Mouse (Mus musculus) heart, embryonic 10.5 days (tissue): ENCODE results near the gene Akirin1. TPM values are rescaled to one million over a fixed set of nuclear protein-coding genes. Genes with fewer than 3 reads are reported as not detected.

Source experiments
- DNase-seq: peaks from one replicate; pipeline ENCODE4 v3.0.0-alpha.2; 2017; ENCODE audit warnings: low spot score
- H3K27ac ChIP-seq: fragments of 300-500 bp; sonication (generic); 2 replicates; pipeline ENCODE4 v1.5.1; 2016; ENCODE audit warnings: mild to moderate bottlenecking
- H3K27me3 ChIP-seq: fragments of 300-500 bp; sonication (generic); 2 replicates; pipeline ENCODE4 v1.6.1; 2016; ENCODE audit warnings: mild to moderate bottlenecking; ENCODE audit not compliant: poor library complexity, insufficient read depth, severe bottlenecking
- H3K36me3 ChIP-seq: fragments of 300-500 bp; sonication (generic); 2 replicates; pipeline ENCODE4 v1.6.1; 2016; ENCODE audit warnings: mild to moderate bottlenecking, moderate library complexity
- H3K4me1 ChIP-seq: fragments of 300-500 bp; sonication (generic); 2 replicates; pipeline ENCODE4 v1.6.1; 2016; ENCODE audit warnings: mild to moderate bottlenecking
- H3K4me3 ChIP-seq: fragments of 300-500 bp; sonication (generic); 2 replicates; pipeline ENCODE4 v1.5.1; 2016; ENCODE audit warnings: mild to moderate bottlenecking, moderate library complexity
- H3K9me3 ChIP-seq: fragments of 300-500 bp; sonication (generic); 2 replicates; pipeline ENCODE4 v1.6.1; 2016; ENCODE audit warnings: mild to moderate bottlenecking, moderate library complexity
- WGBS: fragments of 180-500 bp; shearing (Covaris S2); methylation state at CpG from one replicate; pipeline ENCODE4 v1.1.7; 2016; 5-methylcytosine and 5-hydroxymethylcytosine counted together
- polyA plus RNA-seq: library from polyadenylated mRNA; unstranded; fragments of >200 nt; fragmentation: Nextera tagmentation; extraction: Ambion mirVana; gene quantifications from 2 replicates; pipeline ENCODE4 v1.2.1, GENCODE M21; 2016

The Akirin1 gene
- polyA plus RNA-seq, 1 experiment from 2014 or later, result 58.5 TPM

DNA sequence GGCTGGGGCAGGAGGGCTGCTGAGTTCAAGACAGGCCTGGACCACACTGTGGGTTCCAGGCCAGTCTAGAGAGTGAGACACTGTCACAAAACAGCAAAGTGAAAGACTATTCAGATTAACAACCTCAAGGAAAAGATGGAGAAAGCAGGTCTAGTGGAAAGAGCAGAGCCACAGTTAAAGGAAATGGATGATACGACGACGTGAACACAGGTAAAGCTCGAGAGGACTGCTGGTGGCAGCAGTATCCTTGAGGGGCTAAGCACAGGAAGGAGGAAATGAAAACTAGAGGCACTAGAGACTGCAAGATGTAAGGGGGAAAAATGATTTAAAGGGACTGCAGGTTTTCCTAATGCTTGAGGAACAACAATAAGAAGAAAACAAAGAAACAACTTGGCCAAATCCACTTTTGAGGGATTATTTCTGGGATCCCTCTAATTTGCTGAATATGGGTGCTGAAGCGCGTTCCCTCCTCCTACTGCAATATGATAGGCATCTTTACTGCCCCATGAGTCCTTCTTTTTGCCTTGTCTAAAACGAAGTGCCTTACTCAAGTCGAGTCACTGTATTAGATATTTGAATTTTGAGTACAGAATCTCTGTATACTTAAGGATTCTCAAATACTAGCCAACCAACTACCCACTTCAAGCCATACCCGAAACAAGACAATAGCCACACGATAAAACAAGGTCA lies 1.3 kb downstream of the Akirin1 start:
- H3K27ac ChIP-seq, result peak overlapping the region; percentile 92
- no peaks in the 10 kb centered on the region for H3K9me3 ChIP-seq
- H3K4me3 ChIP-seq, result peak overlapping the region; percentile 83
- 17% methylated on average over 10 of the region's 10 CpGs for WGBS
- H3K36me3 ChIP-seq, result no peaks in the 10 kb centered on the region
- H3K4me1 ChIP-seq, result peaks cover 7% of the 10 kb centered on the region
- no peak for DNase-seq
- H3K27me3 ChIP-seq, result no peaks in the 10 kb centered on the region

- Histone ChIP-seq H3K27me3 (no peaks in the 10 kb centered on the region), H3K27ac (no peak overlapping the region), H3K9me3 (no peaks in the 10 kb centered on the region), H3K4me1 (peaks cover 7% of the 10 kb centered on the region), H3K36me3 (peaks cover 27% of the 10 kb centered on the region), H3K4me3 (no peak overlapping the region)
- 93% methylated on average over 4 of the region's 4 CpGs for WGBS
- no peak for DNase-seq
These were observed 4.8 kb downstream of the Akirin1 start for GRCm38 (mm10) chr4:123745221-123745775.

- 77% methylated on average over 1 of the region's 1 CpGs for WGBS
- no peaks in the 10 kb centered on the region for H3K27me3 ChIP-seq
- no peak overlapping the region for H3K4me3 ChIP-seq
- no peak for DNase-seq
- no peaks in the 10 kb centered on the region for H3K9me3 ChIP-seq
- no peaks in the 10 kb centered on the region for H3K4me1 ChIP-seq
- peaks cover 51% of the 10 kb centered on the region for H3K36me3 ChIP-seq
- H3K27ac ChIP-seq, result no peak overlapping the region
These were observed 7.3 kb downstream of the Akirin1 start for GRCm38 (mm10) chr4:123742891-123743290.

DNA sequence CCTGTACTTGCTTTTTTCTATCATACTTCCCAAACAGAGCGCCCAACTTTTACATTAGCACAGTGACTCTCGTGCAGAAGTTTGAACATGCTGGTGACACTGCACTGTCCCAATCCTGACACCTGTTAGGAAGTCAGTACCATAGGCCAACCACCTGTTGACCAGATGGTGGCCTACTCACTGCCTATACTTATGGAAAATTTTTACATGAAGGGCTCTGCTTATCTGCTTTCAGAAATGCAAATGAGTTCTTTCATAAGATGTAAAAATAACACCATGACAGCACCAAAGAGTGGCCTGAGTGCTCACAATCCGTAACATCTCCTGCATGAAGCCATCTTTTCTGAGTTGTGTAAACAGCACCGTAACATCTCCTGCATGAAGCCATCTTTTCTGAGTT lies 11.4 kb downstream of the Akirin1 start:
- H3K9me3 ChIP-seq, result no peaks in the 10 kb centered on the region
- no peaks in the 10 kb centered on the region for H3K4me1 ChIP-seq
- peaks cover 75% of the 10 kb centered on the region for H3K36me3 ChIP-seq
- H3K27ac ChIP-seq, result no peak overlapping the region
- 92% methylated on average over 4 of the region's 4 CpGs for WGBS
- no peak for DNase-seq
- H3K27me3 ChIP-seq, result no peaks in the 10 kb centered on the region
- H3K4me3 ChIP-seq, result no peak overlapping the region

- H3K36me3 ChIP-seq, result peaks cover 48% of the 10 kb centered on the region
- 91% methylated on average over 9 of the region's 9 CpGs for WGBS
These were observed 16.6 kb downstream of the Akirin1 start for GRCm38 (mm10) chr4:123733532-123733931.

GRCm38 (mm10) chr4:123732921-123733320 lies 17.2 kb downstream of the Akirin1 start:
- no peak overlapping the region for H3K4me3 ChIP-seq
- DNase-seq, result no peak
- H3K27me3 ChIP-seq, result no peaks in the 10 kb centered on the region
- no peaks in the 10 kb centered on the region for H3K9me3 ChIP-seq
- no peak overlapping the region for H3K27ac ChIP-seq
- 75% methylated on average over 2 of the region's 2 CpGs for WGBS
- peaks cover 42% of the 10 kb centered on the region for H3K36me3 ChIP-seq
- H3K4me1 ChIP-seq, result no peaks in the 10 kb centered on the region

More at GRCm38 (mm10) chr4:123733532-123733931, 16.6 kb downstream of the Akirin1 start:
- no peaks in the 10 kb centered on the region for H3K9me3 ChIP-seq
- no peak for DNase-seq
- no peak overlapping the region for H3K4me3 ChIP-seq
- no peaks in the 10 kb centered on the region for H3K27me3 ChIP-seq
- no peaks in the 10 kb centered on the region for H3K4me1 ChIP-seq
- H3K27ac ChIP-seq, result no peak overlapping the region

DNA sequence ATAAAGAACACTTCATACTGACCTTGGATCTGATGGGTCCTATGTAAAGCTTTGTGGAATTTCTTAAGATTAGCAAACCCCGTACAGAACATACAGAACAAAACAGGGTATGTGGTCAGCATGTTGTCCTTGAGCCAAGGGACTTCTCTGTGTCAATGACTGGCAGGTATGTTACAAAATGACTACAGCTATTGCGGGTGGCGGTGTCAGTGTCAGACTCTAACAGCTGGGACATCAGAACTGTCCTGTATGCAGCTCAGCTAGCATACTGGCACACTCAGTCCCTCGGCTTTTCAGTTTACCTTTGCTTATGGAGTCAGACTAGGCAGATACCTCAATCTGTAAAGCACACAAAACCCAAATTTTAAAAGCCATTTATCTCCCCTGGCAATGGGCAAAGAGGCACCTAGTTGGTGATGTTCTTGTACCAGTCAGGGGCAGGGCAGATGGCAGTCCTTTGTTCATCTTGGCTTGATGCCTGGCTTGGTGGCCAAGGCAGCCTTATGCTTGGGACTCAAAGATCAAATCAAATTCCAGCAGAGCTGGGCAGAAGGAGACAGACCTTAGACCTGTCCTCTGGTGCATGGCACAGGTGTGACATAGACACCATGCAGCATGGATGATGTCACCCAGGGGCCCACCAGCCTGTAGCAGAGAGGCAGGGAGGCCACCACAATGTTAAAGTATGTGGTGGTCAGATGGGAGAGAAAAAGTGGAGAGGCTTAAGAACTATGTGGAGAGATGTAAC lies 17.8 kb downstream of the Akirin1 start:
- Histone ChIP-seq H3K27me3 (no peaks in the 10 kb centered on the region), H3K4me1 (no peaks in the 10 kb centered on the region), H3K9me3 (no peaks in the 10 kb centered on the region), H3K36me3 (peaks cover 38% of the 10 kb centered on the region), H3K4me3 (no peak overlapping the region), H3K27ac (no peak overlapping the region)
- 86% methylated on average over 4 of the region's 4 CpGs for WGBS
- DNase-seq, result no peak

DNA sequence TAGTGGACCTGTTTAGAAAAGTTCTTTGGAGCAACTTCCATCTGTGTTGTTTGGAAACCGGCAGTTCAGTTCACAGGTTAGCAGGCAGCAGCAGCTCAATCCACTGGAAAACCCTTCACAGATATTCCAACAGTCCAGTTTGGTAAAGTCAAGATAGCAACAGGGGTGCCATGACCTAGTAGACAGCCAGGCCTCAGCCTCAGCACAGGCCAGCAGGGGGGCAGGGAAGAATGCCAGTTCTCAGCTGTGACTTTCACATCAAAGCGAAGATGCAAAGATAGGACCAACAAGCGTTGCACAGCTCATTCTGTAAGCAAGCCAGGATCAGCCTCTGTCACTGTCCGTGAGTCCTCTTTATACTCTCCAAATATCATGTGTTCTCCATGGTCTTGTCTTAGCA lies 28.4 kb downstream of the Akirin1 start:
- H3K27me3 ChIP-seq, result no peaks in the 10 kb centered on the region
- no peaks in the 10 kb centered on the region for H3K9me3 ChIP-seq
- WGBS, result 81% methylated on average over 4 of the region's 4 CpGs
- peaks cover 13% of the 10 kb centered on the region for H3K4me1 ChIP-seq
- H3K36me3 ChIP-seq, result no peaks in the 10 kb centered on the region
- DNase-seq, result no peak
- H3K27ac ChIP-seq, result no peak overlapping the region
- H3K4me3 ChIP-seq, result no peak overlapping the region

DNA sequence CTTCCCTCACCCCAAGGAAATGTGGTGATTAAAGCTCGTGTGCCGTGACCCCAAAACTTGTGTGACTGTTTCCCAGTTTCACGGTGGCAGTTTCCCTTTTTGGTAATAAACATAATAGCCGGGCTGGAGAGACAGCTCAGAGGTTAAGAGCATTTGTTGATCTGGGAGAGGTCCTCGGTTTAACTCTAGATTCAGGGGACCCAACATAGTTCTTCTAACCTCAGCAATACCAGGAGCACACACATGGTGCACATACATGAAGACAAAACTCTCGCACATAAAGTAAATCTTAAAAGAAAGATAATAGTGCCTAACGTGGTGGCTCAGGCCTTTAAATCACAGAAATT lies 31.7 kb downstream of the Akirin1 start:
- DNase-seq, result no peak
- H3K9me3 ChIP-seq, result no peaks in the 10 kb centered on the region
- H3K36me3 ChIP-seq, result peaks cover 22% of the 10 kb centered on the region
- H3K4me1 ChIP-seq, result peaks cover 13% of the 10 kb centered on the region
- H3K27ac ChIP-seq, result peak overlapping the region; percentile 90
- peak overlapping the region; percentile 87 for H3K4me3 ChIP-seq
- WGBS, result 27% methylated on average over 7 of the region's 7 CpGs
- H3K27me3 ChIP-seq, result no peaks in the 10 kb centered on the region

DNA sequence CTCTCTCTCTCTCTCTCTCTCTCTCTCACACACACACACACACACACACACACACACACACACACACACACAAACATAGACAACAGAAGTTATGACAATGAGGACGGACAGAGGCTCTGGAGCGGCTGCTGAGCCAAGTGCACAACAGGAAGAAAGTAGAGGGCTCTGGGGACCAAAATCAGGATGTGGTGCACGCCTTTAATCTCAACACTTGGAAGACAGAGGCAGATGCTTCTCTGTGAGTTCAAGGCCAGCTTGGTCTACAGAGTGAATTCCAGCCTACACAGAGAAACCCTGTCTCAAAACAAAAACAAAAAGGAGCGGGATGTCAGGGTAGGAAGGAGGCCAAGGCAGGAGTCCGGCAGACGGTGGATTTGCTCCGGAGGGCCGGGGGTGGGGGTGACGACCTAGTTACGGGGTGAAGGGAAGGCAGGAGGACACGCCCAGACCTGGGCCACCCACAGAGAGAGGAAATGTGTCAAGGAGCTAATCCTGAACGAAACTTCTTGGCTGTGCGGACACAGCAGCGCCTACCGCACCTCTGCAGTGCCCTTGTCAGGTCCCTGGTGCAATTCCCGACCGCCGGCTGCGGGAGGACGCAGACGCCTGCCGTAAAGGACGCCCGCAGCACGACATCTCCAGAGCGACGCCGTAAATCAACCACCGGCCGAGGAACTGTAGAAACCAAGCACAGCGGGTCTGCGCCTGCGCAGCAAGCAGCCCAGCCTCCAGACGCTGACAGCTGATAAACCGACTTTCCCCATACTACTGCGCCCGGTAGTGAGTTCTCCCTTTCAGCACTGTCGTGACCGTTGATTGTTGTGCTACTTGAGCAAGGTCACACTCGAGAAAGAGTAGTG lies 32.3 kb downstream of the Akirin1 start, which contains the start of gene Ndufs5:
Ndufs5 (minus strand) TSS at position 629 of the 860 bp plus-strand sequence.
- under 1% methylated on average over 40 of the region's 40 CpGs for WGBS

GRCm38 (mm10) chr4:123712431-123712830 lies 37.7 kb downstream of the Akirin1 start:
- H3K27ac ChIP-seq, result no peak overlapping the region
- H3K4me1 ChIP-seq, result peaks cover 3% of the 10 kb centered on the region
- no peak for DNase-seq
- H3K9me3 ChIP-seq, result no peaks in the 10 kb centered on the region
- no peaks in the 10 kb centered on the region for H3K27me3 ChIP-seq
- H3K36me3 ChIP-seq, result peaks cover 42% of the 10 kb centered on the region
- H3K4me3 ChIP-seq, result no peak overlapping the region
- 91% methylated on average over 3 of the region's 3 CpGs for WGBS

More for the DNA sequence above, 32.3 kb downstream of the Akirin1 start, which contains the start of gene Ndufs5:
- H3K4me1 ChIP-seq, result peaks cover 13% of the 10 kb centered on the region
- H3K27me3 ChIP-seq, result no peaks in the 10 kb centered on the region
- peak within 1 kb of the TSS; percentile 87 for H3K4me3 ChIP-seq
- peak; percentile 98 for DNase-seq
- no peaks in the 10 kb centered on the region for H3K9me3 ChIP-seq
- H3K36me3 ChIP-seq, result peaks cover 27% of the 10 kb centered on the region
- peak within 1 kb of the TSS; percentile 90 for H3K27ac ChIP-seq

DNA sequence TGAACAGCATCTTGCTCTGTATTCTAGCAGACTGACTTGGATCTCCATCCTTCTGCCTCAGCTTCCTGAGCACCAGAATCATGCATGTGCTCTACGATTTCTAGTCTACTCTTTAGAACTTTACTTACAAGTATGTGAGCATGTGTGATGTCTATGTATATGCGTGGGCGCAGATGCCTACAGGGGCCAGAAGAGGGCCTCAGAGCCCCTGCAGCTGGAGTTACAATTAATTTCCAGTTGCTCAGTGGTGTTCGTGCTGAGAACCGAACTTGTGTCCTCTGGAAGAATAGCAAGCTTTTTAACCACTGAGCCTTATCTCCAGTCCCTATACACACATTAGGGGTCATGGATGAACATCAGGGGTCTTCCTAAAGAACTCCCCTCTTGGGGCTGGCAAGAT lies 42.8 kb downstream of the Akirin1 start:
- no peaks in the 10 kb centered on the region for H3K9me3 ChIP-seq
- no peak overlapping the region for H3K4me3 ChIP-seq
- no peak overlapping the region for H3K27ac ChIP-seq
- H3K36me3 ChIP-seq, result peaks cover 11% of the 10 kb centered on the region
- no peaks in the 10 kb centered on the region for H3K27me3 ChIP-seq
- no peak for DNase-seq
- 90% methylated on average over 5 of the region's 5 CpGs for WGBS
- H3K4me1 ChIP-seq, result no peaks in the 10 kb centered on the region
